In genomic region chr1:97862734-97863133, GRCm38 (mm10) we compare ENCODE assay signal across 18 mouse cellular contexts.
DNase-seq lines count a peak whose midpoint lies in the region; ATAC-seq lines count a peak whose summit lies in the region.
"Had no signal": no experiment of that assay in that cellular context is flagged by ENCODE, and none has a peak within 500 bp of the region (broad histone marks: within the 10 kb centered on the region; RNA-seq: fewer than 3 reads in every experiment).

No protein-coding gene starts in this region.

- H3K9ac ChIP-seq in midbrain, embryonic 11.5 days (ENCODE audit: low read length) = no peak overlapping the region
- no peak overlapping the region for H3K9ac ChIP-seq in forebrain, embryonic 14.5 days (ENCODE audit: low read length)
- no peak overlapping the region for H3K9ac ChIP-seq in hindbrain, embryonic 13.5 days
- no peak overlapping the region for H3K9ac ChIP-seq in midbrain, embryonic 15.5 days
- H3K9ac ChIP-seq: embryonic facial prominence, embryonic 13.5 days had no signal

- no peaks in the 10 kb centered on the region for H3K27me3 ChIP-seq in midbrain, embryonic 11.5 days (ENCODE audit: control insufficient read depth, insufficient read depth, low read length)
- H3K27me3 ChIP-seq in midbrain, embryonic 10.5 days (ENCODE audit: low read depth, poor library complexity, severe bottlenecking) = no peaks in the 10 kb centered on the region
- H3K27me3 ChIP-seq in forebrain, embryonic 14.5 days (replicated peaks; ENCODE audit: control insufficient read depth, insufficient read depth, low read length) = no peaks in the 10 kb centered on the region
- no peaks in the 10 kb centered on the region for H3K27me3 ChIP-seq in hindbrain, embryonic 13.5 days
- H3K27me3 ChIP-seq in midbrain, embryonic 15.5 days (replicated peaks) = no peaks in the 10 kb centered on the region
- H3K27me3 ChIP-seq: embryonic facial prominence, embryonic 13.5 days; Patski had no signal

- peak; percentile 31; the same call in 1 of the 2 replicates for ATAC-seq in midbrain, embryonic 11.5 days (ENCODE audit: low FRiP score)
- peak; percentile 14; the same call in 1 of the 2 replicates for ATAC-seq in forebrain, embryonic 14.5 days
- ATAC-seq in hindbrain, embryonic 13.5 days (ENCODE audit: low FRiP score) = 0 out of 2 replicates have a peak, but pooled peaks have one; percentile 30
- peak; percentile 46; the same call in 1 of the 2 replicates for ATAC-seq in midbrain, embryonic 15.5 days (replicated peaks)
- no peak for ATAC-seq in CD4-positive, CD25-positive, alpha-beta regulatory T cell, adult 4 months
- ATAC-seq: Patski had no signal

- H3K4me2 ChIP-seq in midbrain, embryonic 11.5 days = no peak overlapping the region
- H3K4me2 ChIP-seq in forebrain, embryonic 14.5 days (ENCODE audit: low read length) = 0 out of 2 replicates have a peak overlapping the region, but pooled peaks have one; percentile 4
- peak overlapping the region; percentile 13; the same call in 1 of the 2 replicates for H3K4me2 ChIP-seq in hindbrain, embryonic 13.5 days
- H3K4me2 ChIP-seq in midbrain, embryonic 15.5 days = 0 out of 2 replicates have a peak overlapping the region, but pooled peaks have one; percentile 20
- H3K4me2 ChIP-seq: embryonic facial prominence, embryonic 13.5 days; liver, embryonic 11.5 days had no signal

- H3K9me3 ChIP-seq in midbrain, embryonic 11.5 days (ENCODE audit: control insufficient read depth, low read length) = no peaks in the 10 kb centered on the region
- no peaks in the 10 kb centered on the region for H3K9me3 ChIP-seq in midbrain, embryonic 10.5 days (replicated peaks)
- H3K9me3 ChIP-seq in forebrain, embryonic 14.5 days (replicated peaks; ENCODE audit: control insufficient read depth, low read length) = no peaks in the 10 kb centered on the region
- no peaks in the 10 kb centered on the region for H3K9me3 ChIP-seq in hindbrain, embryonic 13.5 days
- H3K9me3 ChIP-seq in midbrain, embryonic 15.5 days = no peaks in the 10 kb centered on the region
- H3K9me3 ChIP-seq: embryonic facial prominence, embryonic 13.5 days; heart, embryonic 10.5 days had no signal

- H3K4me1 ChIP-seq in midbrain, embryonic 11.5 days (ENCODE audit: control insufficient read depth, insufficient read depth, low read length) = peaks cover 4% of the 10 kb centered on the region; the same call in 1 of the 2 replicates
- peaks cover 6% of the 10 kb centered on the region; the same call in 1 of the 2 replicates for H3K4me1 ChIP-seq in midbrain, embryonic 10.5 days
- H3K4me1 ChIP-seq in forebrain, embryonic 14.5 days (ENCODE audit: control insufficient read depth, insufficient read depth, low read length) = peaks cover 12% of the 10 kb centered on the region
- peaks cover 17% of the 10 kb centered on the region for H3K4me1 ChIP-seq in hindbrain, embryonic 13.5 days (replicated peaks)
- peaks cover 10% of the 10 kb centered on the region for H3K4me1 ChIP-seq in midbrain, embryonic 15.5 days
- H3K4me1 ChIP-seq: heart, embryonic 10.5 days had no signal

- H3K4me3 ChIP-seq in midbrain, embryonic 11.5 days (ENCODE audit: low read depth, low read length) = no peak overlapping the region
- no peak overlapping the region for H3K4me3 ChIP-seq in midbrain, embryonic 10.5 days
- H3K4me3 ChIP-seq in forebrain, embryonic 14.5 days (ENCODE audit: low read depth, low read length) = no peak overlapping the region
- no peak overlapping the region for H3K4me3 ChIP-seq in hindbrain, embryonic 13.5 days
- no peak overlapping the region for H3K4me3 ChIP-seq in midbrain, embryonic 15.5 days
- H3K4me3 ChIP-seq: embryonic facial prominence, embryonic 13.5 days; heart, embryonic 10.5 days had no signal

- 86% methylated on average over 5 of the region's 5 CpGs for WGBS in midbrain, embryonic 11.5 days
- 96% methylated on average over 5 of the region's 5 CpGs for WGBS in midbrain, embryonic 10.5 days
- 67% methylated on average over 5 of the region's 5 CpGs for WGBS in forebrain, embryonic 14.5 days
- 68% methylated on average over 5 of the region's 5 CpGs for WGBS in hindbrain, embryonic 13.5 days
- 63% methylated on average over 5 of the region's 5 CpGs for WGBS in midbrain, embryonic 15.5 days

- DNase-seq in midbrain, embryonic 11.5 days (ENCODE audit: low spot score, missing footprints) = no peak
- DNase-seq in midbrain, embryonic 10.5 days (ENCODE audit: low spot score) = no peak
- DNase-seq in forebrain, embryonic 14.5 days (ENCODE audit: low spot score) = no peak
- no peak for DNase-seq in kidney, adult 8-10 months
- DNase-seq in adrenal gland, postnatal 14 days = no peak
- DNase-seq: adrenal gland, adult 8-10 months; cerebellum, adult 9-11 months; kidney, adult 18-20 months; lung, adult 18-20 months; lung, postnatal 36 days; thymus, adult 18-20 months had no signal

- no peaks in the 10 kb centered on the region for H3K36me3 ChIP-seq in midbrain, embryonic 11.5 days (ENCODE audit: control insufficient read depth, insufficient read depth, low read length)
- no peaks in the 10 kb centered on the region for H3K36me3 ChIP-seq in midbrain, embryonic 10.5 days
- H3K36me3 ChIP-seq in forebrain, embryonic 14.5 days (ENCODE audit: control insufficient read depth, insufficient read depth, low read length) = no peaks in the 10 kb centered on the region
- no peaks in the 10 kb centered on the region for H3K36me3 ChIP-seq in hindbrain, embryonic 13.5 days
- H3K36me3 ChIP-seq in midbrain, embryonic 15.5 days (replicated peaks) = no peaks in the 10 kb centered on the region
- H3K36me3 ChIP-seq: embryonic facial prominence, embryonic 13.5 days had no signal

- no peak overlapping the region for H3K27ac ChIP-seq in midbrain, embryonic 11.5 days (ENCODE audit: low read depth, low read length)
- no peak overlapping the region for H3K27ac ChIP-seq in midbrain, embryonic 10.5 days (replicated peaks)
- peak overlapping the region; percentile 63; the same call in 1 of the 2 replicates for H3K27ac ChIP-seq in forebrain, embryonic 14.5 days (ENCODE audit: low read depth, low read length)
- peak overlapping the region; percentile 75; the same call in 1 of the 2 replicates for H3K27ac ChIP-seq in hindbrain, embryonic 13.5 days
- no peak overlapping the region for H3K27ac ChIP-seq in midbrain, embryonic 15.5 days
- H3K27ac ChIP-seq: embryonic facial prominence, embryonic 13.5 days; heart, embryonic 10.5 days had no signal

Comparison
In these comparisons a context has a peak if more than half of its experiments do, and no peak if none do; other contexts are left out.
1. H3K27ac ChIP-seq: peak in forebrain, embryonic 14.5 days (single experiment) and hindbrain, embryonic 13.5 days (single experiment); none in midbrain, embryonic 11.5 days (single experiment), midbrain, embryonic 10.5 days (single experiment) and midbrain, embryonic 15.5 days (single experiment).